Mouse (Mus musculus) small intestine, adult 2 months (tissue): ENCODE measurements around the gene Plekhn1. TPM values are rescaled to one million over a fixed set of nuclear protein-coding genes. Genes with fewer than 3 reads are reported as not detected.

Experiments used
- H3K27ac ChIP-seq: fragments of 200-500 bp; 2 replicates; pipeline ENCODE4 v1.5.1; 2012; ENCODE audit warnings: low read depth, low read length, control low read depth, inconsistent platforms; ENCODE audit not compliant: insufficient read depth
- H3K27me3 ChIP-seq: fragments of 200-500 bp; 2 replicates; pipeline ENCODE4 v1.6.1; 2012; ENCODE audit warnings: mild to moderate bottlenecking, moderate library complexity, low read length, inconsistent platforms; ENCODE audit not compliant: control insufficient read depth, insufficient read depth
- H3K36me3 ChIP-seq: fragments of 200-500 bp; 2 replicates; pipeline ENCODE4 v1.6.1; 2012; ENCODE audit warnings: mild to moderate bottlenecking, low read length, control low read depth, inconsistent platforms; ENCODE audit not compliant: control insufficient read depth, insufficient read depth
- H3K4me1 ChIP-seq: fragments of 200-500 bp; 2 replicates; pipeline ENCODE4 v1.6.1; 2012; ENCODE audit warnings: low read length, inconsistent platforms, mixed read lengths; ENCODE audit not compliant: control insufficient read depth, insufficient read depth, insufficient read length
- H3K4me3 ChIP-seq: fragments of 200-500 bp; 2 replicates; pipeline ENCODE4 v1.5.1; 2012; ENCODE audit warnings: low read depth, mild to moderate bottlenecking, control low read depth, inconsistent platforms, low read length, moderate library complexity
- CTCF ChIP-seq: fragments of 200-500 bp; IDR thresholded peaks from 2 replicates; pipeline ENCODE4 v1.5.1; 2012; ENCODE audit warnings: low read depth, mild to moderate bottlenecking, control low read depth, inconsistent platforms, low read length, moderate library complexity, mixed read lengths; ENCODE audit not compliant: insufficient replicate concordance, insufficient read length; ENCODE audit errors: extremely low read depth
- POLR2A ChIP-seq: fragments of 200-500 bp; IDR thresholded peaks from 2 replicates; pipeline ENCODE4 v1.6.1; 2012; ENCODE audit warnings: low read depth, mild to moderate bottlenecking, control low read depth, inconsistent platforms, low read length, moderate library complexity
- WGBS: fragments of 180-500 bp; shearing (Covaris S2); methylation state at CpG from one replicate; pipeline ENCODE4 v1.1.7; 2018; 5-methylcytosine and 5-hydroxymethylcytosine counted together
- polyA plus RNA-seq: library from polyadenylated mRNA; depleted of rRNA; stranded (reverse); fragments of >200 nt; gene quantifications from 2 replicates; pipeline ENCODE4 v1.2.3, GENCODE M21; 2012

The Plekhn1 gene
- polyA plus RNA-seq, 1 experiment, result 46.9 TPM

GRCm38 (mm10) chr4:156228393-156229024 lies 6.1 kb downstream of the Plekhn1 start:
- Histone ChIP-seq H3K27me3 (no peaks in the 10 kb centered on the region), H3K4me1 (peaks cover 11% of the 10 kb centered on the region), H3K4me3 (peak overlapping the region; percentile 69), H3K36me3 (peaks cover 8% of the 10 kb centered on the region), H3K27ac (peak overlapping the region; percentile 32)
- WGBS, result 25% methylated on average over 12 of the region's 12 CpGs
- TF ChIP-seq CTCF, result no peak
- peak; percentile 64; the same call in 1 of the 2 replicates for TF ChIP-seq POLR2A

GRCm38 (mm10) chr4:156227752-156228392 lies 6.8 kb downstream of the Plekhn1 start:
- peak overlapping the region; percentile 69 for H3K4me3 ChIP-seq
- no peaks in the 10 kb centered on the region for H3K27me3 ChIP-seq
- peak overlapping the region; percentile 32 for H3K27ac ChIP-seq
- TF ChIP-seq CTCF (no peak), POLR2A (no peak)
- WGBS, result 20% methylated on average over 18 of the region's 18 CpGs
- H3K36me3 ChIP-seq, result peaks cover 8% of the 10 kb centered on the region
- H3K4me1 ChIP-seq, result peaks cover 11% of the 10 kb centered on the region

GRCm38 (mm10) chr4:156224276-156224675 lies 10.4 kb downstream of the Plekhn1 start:
- no peaks in the 10 kb centered on the region; the same call in 1 of the 2 replicates for H3K36me3 ChIP-seq
- WGBS, result 42% methylated on average over 2 of the region's 2 CpGs
- no peaks in the 10 kb centered on the region for H3K27me3 ChIP-seq
- TF ChIP-seq CTCF (no peak), POLR2A (no peak)
- H3K4me1 ChIP-seq, result peaks cover 11% of the 10 kb centered on the region
- no peak overlapping the region for H3K4me3 ChIP-seq
- H3K27ac ChIP-seq, result no peak overlapping the region

GRCm38 (mm10) chr4:156219936-156220335 lies 14.7 kb downstream of the Plekhn1 start:
- TF ChIP-seq CTCF (no peak), POLR2A (no peak)
- Histone ChIP-seq H3K27ac (no peak overlapping the region), H3K36me3 (no peaks in the 10 kb centered on the region; the same call in 1 of the 2 replicates), H3K27me3 (no peaks in the 10 kb centered on the region), H3K4me3 (no peak overlapping the region), H3K4me1 (no peaks in the 10 kb centered on the region)
- 93% methylated on average over 11 of the region's 11 CpGs for WGBS

- Histone ChIP-seq H3K27ac (no peak overlapping the region), H3K4me1 (no peaks in the 10 kb centered on the region), H3K36me3 (no peaks in the 10 kb centered on the region; the same call in 1 of the 2 replicates), H3K4me3 (no peak overlapping the region), H3K27me3 (no peaks in the 10 kb centered on the region)
- WGBS, result 63% methylated on average over 16 of the region's 16 CpGs
- TF ChIP-seq CTCF, result no peak
- TF ChIP-seq POLR2A, result no peak
Measured at GRCm38 (mm10) chr4:156217838-156218237, 16.8 kb downstream of the Plekhn1 start.

- WGBS, result 85% methylated on average over 16 of the region's 16 CpGs
- no peak overlapping the region for H3K4me3 ChIP-seq
- no peak overlapping the region for H3K27ac ChIP-seq
Measured at GRCm38 (mm10) chr4:156217022-156217669, 17.5 kb downstream of the Plekhn1 start.

GRCm38 (mm10) chr4:156216196-156216595 lies 18.5 kb downstream of the Plekhn1 start:
- WGBS, result 86% methylated on average over 2 of the region's 2 CpGs
- H3K36me3 ChIP-seq, result no peaks in the 10 kb centered on the region
- no peak for TF ChIP-seq POLR2A
- TF ChIP-seq CTCF, result no peak
- no peak overlapping the region for H3K27ac ChIP-seq
- H3K4me1 ChIP-seq, result no peaks in the 10 kb centered on the region
- no peaks in the 10 kb centered on the region for H3K27me3 ChIP-seq
- H3K4me3 ChIP-seq, result no peak overlapping the region

More at GRCm38 (mm10) chr4:156217022-156217669, 17.5 kb downstream of the Plekhn1 start:
- no peaks in the 10 kb centered on the region for H3K27me3 ChIP-seq
- no peaks in the 10 kb centered on the region for H3K4me1 ChIP-seq
- TF ChIP-seq POLR2A (no peak), CTCF (no peak)
- no peaks in the 10 kb centered on the region; the same call in 1 of the 2 replicates for H3K36me3 ChIP-seq
